Mouse (Mus musculus) midbrain, embryonic 16.5 days (tissue): ENCODE results near the gene Anks1. TPM values are rescaled to one million over a fixed set of nuclear protein-coding genes. Genes with fewer than 3 reads are reported as not detected.

Source experiments
- ATAC-seq: fragments of 200-750 bp; cut with Nextera tagmentation; 2 replicates; pipeline ENCODE4 v1.8.0; 2017; ENCODE audit warnings: moderate TSS enrichment
- H3K27ac ChIP-seq: fragments of 300-500 bp; sonication (generic); 2 replicates; pipeline ENCODE4 v1.5.1; 2014; ENCODE audit warnings: mild to moderate bottlenecking, low read length, mixed read lengths
- H3K27me3 ChIP-seq: fragments of 300-500 bp; sonication (generic); 2 replicates; pipeline ENCODE4 v1.6.1; 2014; ENCODE audit warnings: low read depth, low read length, mixed read lengths; ENCODE audit not compliant: control insufficient read depth, insufficient read depth
- H3K36me3 ChIP-seq: fragments of 300-500 bp; sonication (generic); 2 replicates; pipeline ENCODE4 v1.6.1; 2014; ENCODE audit warnings: mild to moderate bottlenecking, low read length, moderate library complexity, mixed read lengths; ENCODE audit not compliant: control insufficient read depth, insufficient read depth
- H3K4me1 ChIP-seq: fragments of 300-500 bp; sonication (generic); 2 replicates; pipeline ENCODE4 v1.6.1; 2014; ENCODE audit warnings: mild to moderate bottlenecking, low read length, mixed read lengths; ENCODE audit not compliant: control insufficient read depth, insufficient read depth
- H3K4me2 ChIP-seq: fragments of 300-500 bp; sonication (generic); 2 replicates; pipeline ENCODE4 v1.6.1; 2014; ENCODE audit warnings: mild to moderate bottlenecking, low read length, mixed read lengths
- H3K4me3 ChIP-seq: fragments of 300-500 bp; sonication (generic); 2 replicates; pipeline ENCODE4 v1.5.1; 2014; ENCODE audit warnings: low read depth, mild to moderate bottlenecking, low read length, moderate library complexity, mixed read lengths
- H3K9ac ChIP-seq: fragments of 300-500 bp; sonication (generic); 2 replicates; pipeline ENCODE4 v1.6.1; 2014; ENCODE audit warnings: low read depth, low read length, mixed read lengths
- H3K9me3 ChIP-seq: fragments of 300-500 bp; sonication (generic); replicated peaks from 2 replicates; pipeline ENCODE4 v1.6.1; 2014; ENCODE audit warnings: mild to moderate bottlenecking, low read length, mixed read lengths; ENCODE audit not compliant: control insufficient read depth, poor library complexity, severe bottlenecking
- WGBS: fragments of 180-500 bp; shearing (Covaris S2); extraction: QIAGEN DNeasy Blood & Tissue Kit; methylation state at CpG from one replicate; pipeline ENCODE4 v1.1.7; 2014; 5-methylcytosine and 5-hydroxymethylcytosine counted together
- polyA plus RNA-seq: library from polyadenylated mRNA; unstranded; fragments of >200 nt; fragmentation: Nextera tagmentation; extraction: Ambion mirVana; gene quantifications from 2 replicates; pipeline ENCODE4 v1.2.1, GENCODE M21; 2015

The Anks1 gene
- polyA plus RNA-seq, 1 experiment from 2014 or later = 56.2 TPM

DNA sequence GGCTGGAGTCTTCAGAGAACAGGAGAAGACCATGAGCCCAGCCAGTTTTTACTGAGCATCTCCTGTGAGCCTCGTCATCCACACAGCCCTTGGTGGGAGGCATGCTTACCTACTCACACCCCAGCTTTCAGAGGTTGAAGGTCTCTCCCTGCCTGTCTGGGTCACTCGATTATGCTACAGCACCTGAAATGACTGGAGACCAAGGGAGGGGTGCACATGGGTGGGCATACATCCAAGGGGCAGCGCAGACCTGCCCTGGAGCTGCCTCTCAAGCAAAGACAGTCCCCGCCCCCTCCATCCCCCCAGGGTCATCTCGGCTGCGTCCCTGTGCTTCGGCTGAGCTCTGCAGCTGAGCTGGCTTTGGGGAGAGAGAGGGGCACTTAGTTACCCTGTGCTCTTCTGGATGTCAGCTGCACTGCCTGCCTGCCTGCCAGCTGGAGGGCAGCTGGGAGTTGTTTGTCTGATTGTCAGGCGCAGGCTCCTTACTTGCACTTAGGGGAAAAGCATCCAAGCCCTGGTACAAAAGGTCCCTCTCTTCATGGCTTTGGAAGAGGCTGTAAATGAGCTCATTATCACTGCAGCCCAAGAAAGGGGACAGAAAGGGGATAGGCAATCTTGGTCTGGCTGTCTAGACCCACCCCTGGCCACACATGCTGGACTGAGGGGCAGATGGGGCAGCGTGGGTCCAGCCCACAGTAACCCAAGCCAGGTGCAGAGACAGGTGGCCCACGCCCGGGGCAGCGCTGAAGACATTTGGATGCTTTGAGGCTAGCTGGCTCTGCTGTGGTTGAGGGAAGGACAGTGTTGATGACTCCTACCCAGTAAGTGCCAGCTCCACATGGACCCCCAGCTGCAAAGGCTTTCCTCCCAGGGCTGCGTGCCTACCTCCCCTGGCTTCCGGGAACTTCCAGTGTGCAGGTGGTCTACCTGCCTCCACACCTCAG, 128.0 kb downstream of the Anks1 start:
- Histone ChIP-seq H3K9ac (peak overlapping the region; percentile 30; the same call in 1 of the 2 replicates), H3K4me1 (peaks cover 37% of the 10 kb centered on the region), H3K27ac (peak overlapping the region; percentile 38; the same call in 1 of the 2 replicates), H3K4me2 (no peak overlapping the region), H3K27me3 (no peaks in the 10 kb centered on the region), H3K9me3 (no peaks in the 10 kb centered on the region), H3K36me3 (no peaks in the 10 kb centered on the region), H3K4me3 (no peak overlapping the region)
- 46% methylated on average over 14 of the region's 14 CpGs for WGBS
- no peak for ATAC-seq

DNA sequence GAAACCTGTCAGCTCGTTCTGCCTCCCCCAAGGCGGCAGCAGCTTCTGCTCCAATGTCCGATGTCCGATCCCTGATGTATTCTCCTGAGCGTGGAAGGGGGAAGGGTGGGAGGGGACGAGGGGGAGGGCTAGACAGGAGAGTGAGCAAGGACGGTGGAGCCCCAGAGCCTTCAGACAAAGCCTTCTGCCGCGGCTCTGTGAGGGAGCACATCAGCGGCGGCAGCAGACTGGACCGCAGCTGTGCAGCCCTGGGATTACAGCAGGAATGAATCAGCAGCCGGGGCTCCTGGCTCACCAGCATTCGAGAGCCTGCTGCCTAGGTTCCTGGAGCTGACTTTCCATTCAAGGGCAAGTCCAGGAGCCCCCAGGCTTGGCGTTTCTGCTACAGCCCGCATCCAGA, 131.5 kb downstream of the Anks1 start:
- Histone ChIP-seq H3K27me3 (no peaks in the 10 kb centered on the region), H3K4me2 (peak overlapping the region; percentile 73), H3K9ac (peak overlapping the region; percentile 79), H3K4me1 (peaks cover 48% of the 10 kb centered on the region), H3K9me3 (no peaks in the 10 kb centered on the region), H3K4me3 (peak overlapping the region; percentile 43), H3K27ac (peak overlapping the region; percentile 86), H3K36me3 (no peaks in the 10 kb centered on the region)
- ATAC-seq = peak; percentile 59
- 5% methylated on average over 16 of the region's 16 CpGs for WGBS

- no peaks in the 10 kb centered on the region for H3K27me3 ChIP-seq
- peak overlapping the region; percentile 86 for H3K27ac ChIP-seq
- H3K9ac ChIP-seq = peak overlapping the region; percentile 79
- WGBS = 38% methylated on average over 13 of the region's 13 CpGs
- peaks cover 48% of the 10 kb centered on the region for H3K4me1 ChIP-seq
- ATAC-seq = no peak
- no peaks in the 10 kb centered on the region for H3K9me3 ChIP-seq
- peak overlapping the region; percentile 43 for H3K4me3 ChIP-seq
- peak overlapping the region; percentile 73 for H3K4me2 ChIP-seq
- H3K36me3 ChIP-seq = peaks cover 2% of the 10 kb centered on the region; the same call in 1 of the 2 replicates
These were observed 132.2 kb downstream of the Anks1 start for GRCm38 (mm10) chr17:28041298-28041697.

DNA sequence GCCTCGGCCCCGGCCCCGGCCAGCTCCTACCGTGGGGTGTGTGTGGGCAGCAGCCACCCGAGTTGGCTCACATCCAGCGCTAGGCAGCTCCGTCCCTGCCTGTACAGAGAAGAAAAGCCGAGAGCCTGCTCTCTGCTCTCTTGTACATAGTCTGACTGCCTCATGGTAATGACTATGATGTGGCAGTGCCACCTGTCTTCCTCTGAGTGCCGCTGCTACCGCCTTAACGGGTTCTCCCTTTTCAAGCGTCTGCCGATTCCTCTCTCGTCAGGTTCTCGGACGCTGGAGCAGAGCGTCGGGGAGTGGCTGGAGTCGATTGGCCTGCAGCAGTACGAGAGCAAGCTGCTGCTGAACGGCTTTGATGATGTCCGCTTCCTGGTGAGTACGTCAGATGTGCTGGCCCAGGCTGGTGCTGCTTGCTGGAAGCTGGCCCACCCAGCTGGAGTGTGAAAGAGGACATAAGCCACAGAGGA, 133.2 kb downstream of the Anks1 start:
- Histone ChIP-seq H3K4me1 (peaks cover 41% of the 10 kb centered on the region), H3K4me3 (peak overlapping the region; percentile 43), H3K36me3 (peaks cover 2% of the 10 kb centered on the region; the same call in 1 of the 2 replicates), H3K4me2 (peak overlapping the region; percentile 73), H3K9me3 (no peaks in the 10 kb centered on the region), H3K27me3 (no peaks in the 10 kb centered on the region), H3K9ac (peak overlapping the region; percentile 79), H3K27ac (peak overlapping the region; percentile 86)
- WGBS = 16% methylated on average over 23 of the region's 23 CpGs
- peak; percentile 85 for ATAC-seq

- Histone ChIP-seq H3K9me3 (no peaks in the 10 kb centered on the region), H3K4me3 (no peak overlapping the region), H3K4me1 (peaks cover 22% of the 10 kb centered on the region), H3K27ac (no peak overlapping the region), H3K9ac (no peak overlapping the region), H3K27me3 (no peaks in the 10 kb centered on the region), H3K36me3 (peaks cover 13% of the 10 kb centered on the region; the same call in 1 of the 2 replicates), H3K4me2 (no peak overlapping the region)
- no peak for ATAC-seq
- WGBS = 92% methylated on average over 5 of the region's 5 CpGs
These were observed 137.9 kb downstream of the Anks1 start for GRCm38 (mm10) chr17:28047017-28047416.

DNA sequence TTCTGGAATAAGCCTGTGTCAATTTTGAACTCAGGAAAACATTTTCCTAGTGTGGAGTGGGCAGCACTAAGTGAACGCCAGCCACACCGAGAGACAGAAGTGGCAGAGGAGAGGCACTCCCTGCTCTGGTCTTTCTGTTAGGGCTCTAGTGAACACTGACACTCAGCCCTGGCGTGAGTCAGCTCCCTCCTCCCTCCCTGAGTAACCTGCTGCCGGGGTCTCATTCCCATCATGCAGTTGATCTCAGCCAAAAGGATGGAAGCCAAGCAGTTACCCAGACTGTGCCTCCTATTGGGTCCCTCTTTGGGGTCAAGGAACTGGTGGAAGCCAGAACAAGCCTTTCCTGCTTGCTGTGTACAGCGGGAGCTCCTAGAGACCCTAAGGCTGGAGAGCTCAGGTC, 138.4 kb downstream of the Anks1 start:
- Histone ChIP-seq H3K4me3 (no peak overlapping the region), H3K9me3 (no peaks in the 10 kb centered on the region), H3K4me2 (no peak overlapping the region), H3K27me3 (no peaks in the 10 kb centered on the region), H3K9ac (no peak overlapping the region), H3K4me1 (peaks cover 18% of the 10 kb centered on the region), H3K27ac (no peak overlapping the region), H3K36me3 (peaks cover 16% of the 10 kb centered on the region; the same call in 1 of the 2 replicates)
- ATAC-seq = no peak
- whole genome bisulfite sequencing = 82% methylated on average over 5 of the region's 5 CpGs

DNA sequence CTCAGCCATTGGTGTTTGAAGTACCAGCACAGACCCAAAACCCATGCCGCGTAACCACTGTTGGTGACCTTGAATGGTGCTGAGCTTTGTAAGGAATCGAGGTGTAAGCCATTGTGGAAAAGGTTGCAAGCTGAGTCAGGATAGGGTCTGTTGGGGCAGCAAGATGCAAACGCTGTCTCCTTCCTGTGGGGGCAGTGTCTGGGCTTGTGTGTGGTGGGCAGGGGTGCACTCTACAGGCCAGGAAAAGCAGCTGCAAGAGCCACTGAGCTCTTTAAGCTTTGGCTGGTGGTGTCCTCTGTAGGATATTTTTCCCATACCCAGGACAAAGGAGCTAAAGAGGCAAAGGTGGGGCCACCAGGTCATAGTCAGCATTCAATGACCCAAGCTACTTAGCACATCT, 139.3 kb downstream of the Anks1 start:
- Histone ChIP-seq H3K9me3 (no peaks in the 10 kb centered on the region), H3K9ac (0 out of 2 replicates have a peak overlapping the region, but pooled peaks have one; percentile 20), H3K27me3 (no peaks in the 10 kb centered on the region), H3K27ac (no peak overlapping the region), H3K4me3 (no peak overlapping the region), H3K4me2 (no peak overlapping the region), H3K36me3 (peaks cover 21% of the 10 kb centered on the region; the same call in 1 of the 2 replicates), H3K4me1 (peaks cover 9% of the 10 kb centered on the region)
- WGBS = 41% methylated on average over 4 of the region's 4 CpGs
- peak; percentile 64 for ATAC-seq

GRCm38 (mm10) chr17:28050210-28050609, 141.1 kb downstream of the Anks1 start:
- no peak overlapping the region for H3K4me2 ChIP-seq
- H3K9me3 ChIP-seq = no peaks in the 10 kb centered on the region
- no peak for ATAC-seq
- H3K9ac ChIP-seq = no peak overlapping the region
- no peaks in the 10 kb centered on the region for H3K27me3 ChIP-seq
- peaks cover 29% of the 10 kb centered on the region for H3K36me3 ChIP-seq
- 85% methylated on average over 8 of the region's 8 CpGs for WGBS
- H3K4me3 ChIP-seq = no peak overlapping the region
- no peak overlapping the region for H3K27ac ChIP-seq
- peaks cover under 1% of the 10 kb centered on the region; the same call in 1 of the 2 replicates for H3K4me1 ChIP-seq
